Mouse (Mus musculus) liver, embryonic 15.5 days (tissue): ENCODE data around the gene Amhr2. TPM values are rescaled to one million over a fixed set of nuclear protein-coding genes. Genes with fewer than 3 reads are reported as not detected.

ENCODE experiments used
- ATAC-seq: fragments of 200-750 bp; cut with Nextera tagmentation; 2 replicates; pipeline ENCODE4 v1.8.0; 2017; ENCODE audit warnings: moderate number of reproducible peaks, mild to moderate bottlenecking, moderate library complexity; ENCODE audit not compliant: insufficient read depth
- H3K27ac ChIP-seq: fragments of 300-500 bp; sonication (generic); replicated peaks from 2 replicates; pipeline ENCODE4 v1.5.1; 2015; ENCODE audit warnings: mild to moderate bottlenecking, inconsistent platforms
- H3K27me3 ChIP-seq: fragments of 300-500 bp; sonication (generic); 2 replicates; pipeline ENCODE4 v1.6.1; 2015; ENCODE audit warnings: mild to moderate bottlenecking, inconsistent platforms
- H3K36me3 ChIP-seq: fragments of 300-500 bp; sonication (generic); replicated peaks from 2 replicates; pipeline ENCODE4 v1.6.1; 2015; ENCODE audit warnings: moderate library complexity, mild to moderate bottlenecking, inconsistent platforms
- H3K4me1 ChIP-seq: fragments of 300-500 bp; sonication (generic); replicated peaks from 2 replicates; pipeline ENCODE4 v1.6.1; 2015; ENCODE audit warnings: inconsistent platforms
- H3K4me2 ChIP-seq: fragments of 300-500 bp; sonication (generic); 2 replicates; pipeline ENCODE4 v1.6.1; 2015; ENCODE audit warnings: moderate library complexity, mild to moderate bottlenecking, inconsistent platforms
- H3K4me3 ChIP-seq: fragments of 300-500 bp; sonication (generic); replicated peaks from 2 replicates; pipeline ENCODE4 v1.5.1; 2015; ENCODE audit warnings: mild to moderate bottlenecking, inconsistent platforms
- H3K9ac ChIP-seq: fragments of 300-500 bp; sonication (generic); 2 replicates; pipeline ENCODE4 v1.6.1; 2015; ENCODE audit warnings: moderate library complexity, mild to moderate bottlenecking, inconsistent platforms
- H3K9me3 ChIP-seq: fragments of 300-500 bp; sonication (generic); replicated peaks from 2 replicates; pipeline ENCODE4 v1.6.1; 2016; ENCODE audit warnings: inconsistent platforms
- WGBS: fragments of 180-500 bp; shearing (Covaris S2); methylation state at CpG from one replicate; pipeline ENCODE4 v1.1.7; 2015; ENCODE audit warnings: mixed read lengths; ENCODE audit not compliant: insufficient replicate concordance; 5-methylcytosine and 5-hydroxymethylcytosine counted together
- polyA plus RNA-seq: library from polyadenylated mRNA; unstranded; fragments of >200 nt; fragmentation: Nextera tagmentation; extraction: Ambion mirVana; gene quantifications from 2 replicates; pipeline ENCODE4 v1.2.1, GENCODE M21; 2015

Amhr2 gene
- 0.08 and 0.10 TPM in 2 replicates for polyA plus RNA-seq

DNA sequence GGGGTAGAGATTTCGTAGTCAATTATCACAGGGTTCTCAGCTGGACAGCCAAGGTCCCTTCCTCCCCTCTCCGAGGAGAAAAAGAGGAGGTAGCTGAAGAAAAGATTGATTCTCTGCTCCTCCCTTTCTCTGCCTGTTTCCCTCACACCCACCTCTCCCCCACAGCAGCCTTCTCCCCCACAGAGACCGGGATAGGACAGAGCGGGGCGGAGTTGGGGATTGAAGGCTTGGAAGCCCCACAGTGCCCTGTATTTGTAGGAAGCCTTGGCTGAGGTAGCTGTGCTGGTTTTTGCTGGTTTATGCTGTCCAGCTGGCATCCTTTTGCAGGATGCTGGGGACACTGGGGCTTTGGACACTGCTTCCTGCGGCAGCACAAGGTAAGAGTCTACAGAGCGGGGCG is at the start of gene Amhr2:
TSS of gene Amhr2 (plus strand) at position 222 of the 400 bp plus-strand sequence.
- no peaks in the 10 kb centered on the region; the same call in 1 of the 2 replicates for H3K27me3 ChIP-seq
- no peaks in the 10 kb centered on the region for H3K36me3 ChIP-seq
- H3K4me1 ChIP-seq = no peaks in the 10 kb centered on the region; the same call in 1 of the 2 replicates
- no peaks in the 10 kb centered on the region for H3K9me3 ChIP-seq
- ATAC-seq = no peak
- no peak within 1 kb of the TSS for H3K4me3 ChIP-seq
- 68% methylated on average over 8 of the region's 8 CpGs for WGBS
- H3K4me2 ChIP-seq = no peak within 1 kb of the TSS
- H3K9ac ChIP-seq = no peak within 1 kb of the TSS
- no peak within 1 kb of the TSS for H3K27ac ChIP-seq

DNA sequence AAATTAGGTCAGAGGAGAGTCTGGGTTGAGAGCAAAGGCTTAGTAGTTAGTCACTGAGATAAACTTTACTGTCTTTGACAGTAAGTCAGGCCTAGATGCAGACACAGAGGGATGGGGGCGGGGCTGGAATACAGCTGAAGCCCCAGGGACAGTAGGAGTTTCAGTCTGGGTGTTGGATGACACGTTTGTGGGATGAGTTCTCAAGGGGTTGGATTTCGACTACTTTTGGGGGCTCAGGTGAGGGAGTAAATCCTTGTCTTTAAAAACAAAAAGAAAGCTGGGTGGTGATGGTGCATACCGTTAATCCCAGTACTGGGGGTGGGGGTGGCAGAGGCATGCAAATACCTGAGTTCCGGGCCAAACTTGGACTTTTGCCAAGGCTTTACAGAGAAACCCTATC is 46.5 kb upstream of the Amhr2 start:
- WGBS = 49% methylated on average over 5 of the region's 5 CpGs
- H3K4me3 ChIP-seq = peak overlapping the region; percentile 67
- peaks cover 77% of the 10 kb centered on the region for H3K4me1 ChIP-seq

GRCm38 (mm10) chr15:102399229-102400221 is 45.6 kb upstream of the Amhr2 start:
- peaks cover 76% of the 10 kb centered on the region for H3K4me1 ChIP-seq
- H3K9me3 ChIP-seq = no peaks in the 10 kb centered on the region
- H3K9ac ChIP-seq = peak overlapping the region; percentile 73
- peak overlapping the region; percentile 92 for H3K27ac ChIP-seq
- 2% methylated on average over 34 of the region's 34 CpGs for WGBS
- peak; percentile 71 for ATAC-seq
- H3K36me3 ChIP-seq = no peaks in the 10 kb centered on the region
- H3K27me3 ChIP-seq = no peaks in the 10 kb centered on the region
- H3K4me3 ChIP-seq = peak overlapping the region; percentile 67
- peak overlapping the region; percentile 93 for H3K4me2 ChIP-seq

More for the DNA sequence above, 46.5 kb upstream of the Amhr2 start:
- Histone ChIP-seq H3K27ac (peak overlapping the region; percentile 92), H3K9ac (no peak overlapping the region), H3K9me3 (no peaks in the 10 kb centered on the region), H3K27me3 (no peaks in the 10 kb centered on the region), H3K4me2 (peak overlapping the region; percentile 93), H3K36me3 (no peaks in the 10 kb centered on the region)
- ATAC-seq = no peak

DNA sequence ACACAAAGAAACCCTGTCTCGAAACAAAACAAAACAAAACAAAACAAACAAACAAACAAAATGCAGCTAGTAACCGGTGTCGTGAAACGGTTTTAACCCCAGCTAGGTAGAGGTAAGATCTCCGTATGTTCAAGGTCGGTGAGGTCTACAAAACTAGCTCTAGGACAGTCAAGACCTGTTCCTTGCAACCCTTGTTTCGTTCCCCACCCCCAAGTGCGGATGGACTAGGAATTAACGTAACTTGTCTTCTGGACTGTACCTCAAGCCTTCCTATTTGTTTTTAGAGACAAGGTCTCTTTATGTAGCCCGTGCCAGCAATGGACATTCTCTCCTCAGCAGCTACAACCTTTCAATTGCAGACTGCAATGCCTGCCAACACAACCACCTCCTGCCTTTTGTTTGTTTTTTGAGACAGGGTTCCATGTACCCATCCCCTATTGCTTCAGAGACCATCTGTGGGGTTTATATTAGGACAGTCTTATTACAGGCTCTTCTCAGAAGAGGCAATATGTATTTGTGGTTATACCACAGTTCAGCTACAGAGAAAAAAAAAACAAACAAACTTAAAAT is 44.6 kb upstream of the Amhr2 start:
- Histone ChIP-seq H3K27ac (peak overlapping the region; percentile 92), H3K4me3 (peak overlapping the region; percentile 67), H3K9ac (peak overlapping the region; percentile 73; the same call in 1 of the 2 replicates), H3K4me1 (peaks cover 69% of the 10 kb centered on the region), H3K36me3 (no peaks in the 10 kb centered on the region), H3K27me3 (no peaks in the 10 kb centered on the region), H3K9me3 (no peaks in the 10 kb centered on the region), H3K4me2 (peak overlapping the region; percentile 93)
- WGBS = 75% methylated on average over 10 of the region's 10 CpGs
- ATAC-seq = no peak

- Histone ChIP-seq H3K36me3 (no peaks in the 10 kb centered on the region), H3K4me3 (no peak overlapping the region), H3K9ac (peak overlapping the region; percentile 7; the same call in 1 of the 2 replicates), H3K4me2 (no peak overlapping the region), H3K27me3 (no peaks in the 10 kb centered on the region), H3K4me1 (peaks cover 62% of the 10 kb centered on the region), H3K27ac (peak overlapping the region; percentile 92), H3K9me3 (no peaks in the 10 kb centered on the region)
- ATAC-seq = no peak
- 29% methylated on average over 2 of the region's 2 CpGs for WGBS
Observed at GRCm38 (mm10) chr15:102401278-102401677, 43.9 kb upstream of the Amhr2 start.

DNA sequence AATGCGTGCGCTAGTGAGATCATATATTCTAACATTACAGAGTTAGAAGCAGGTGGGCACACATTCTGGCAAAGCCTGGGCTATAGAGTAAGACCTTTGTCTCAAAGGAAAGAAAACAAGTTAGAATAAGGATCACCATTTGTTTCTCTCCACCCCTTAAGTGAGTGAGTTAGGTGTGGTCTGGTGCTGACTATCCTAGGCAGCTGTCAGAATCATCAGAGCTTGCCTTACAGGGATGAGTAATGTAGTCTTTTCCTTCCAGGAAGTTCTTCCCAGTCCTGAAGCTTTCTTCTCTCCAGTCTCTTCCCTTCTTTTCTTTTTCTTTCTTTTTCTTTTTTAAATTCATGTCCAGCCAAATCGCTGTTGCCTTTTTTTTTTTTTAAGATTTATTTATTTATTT is 43.0 kb upstream of the Amhr2 start:
- Histone ChIP-seq H3K4me1 (peaks cover 62% of the 10 kb centered on the region), H3K27ac (0 out of 2 replicates have a peak overlapping the region, but pooled peaks have one; percentile 92), H3K4me3 (no peak overlapping the region), H3K9ac (no peak overlapping the region), H3K9me3 (no peaks in the 10 kb centered on the region), H3K4me2 (no peak overlapping the region), H3K27me3 (no peaks in the 10 kb centered on the region), H3K36me3 (peaks cover under 1% of the 10 kb centered on the region; the same call in 1 of the 2 replicates)
- 91% methylated on average over 3 of the region's 3 CpGs for WGBS
- no peak for ATAC-seq

- peak overlapping the region; percentile 78 for H3K4me2 ChIP-seq
- peak overlapping the region; percentile 79 for H3K4me3 ChIP-seq
- peak; percentile 17 for ATAC-seq
- H3K27ac ChIP-seq = peak overlapping the region; percentile 99
- H3K36me3 ChIP-seq = peaks cover 27% of the 10 kb centered on the region
- peak overlapping the region; percentile 78 for H3K9ac ChIP-seq
- H3K9me3 ChIP-seq = no peaks in the 10 kb centered on the region
- no peaks in the 10 kb centered on the region for H3K27me3 ChIP-seq
- peaks cover 72% of the 10 kb centered on the region for H3K4me1 ChIP-seq
- 12% methylated on average over 34 of the region's 34 CpGs for WGBS
Observed at GRCm38 (mm10) chr15:102404608-102405488, 40.3 kb upstream of the Amhr2 start.

DNA sequence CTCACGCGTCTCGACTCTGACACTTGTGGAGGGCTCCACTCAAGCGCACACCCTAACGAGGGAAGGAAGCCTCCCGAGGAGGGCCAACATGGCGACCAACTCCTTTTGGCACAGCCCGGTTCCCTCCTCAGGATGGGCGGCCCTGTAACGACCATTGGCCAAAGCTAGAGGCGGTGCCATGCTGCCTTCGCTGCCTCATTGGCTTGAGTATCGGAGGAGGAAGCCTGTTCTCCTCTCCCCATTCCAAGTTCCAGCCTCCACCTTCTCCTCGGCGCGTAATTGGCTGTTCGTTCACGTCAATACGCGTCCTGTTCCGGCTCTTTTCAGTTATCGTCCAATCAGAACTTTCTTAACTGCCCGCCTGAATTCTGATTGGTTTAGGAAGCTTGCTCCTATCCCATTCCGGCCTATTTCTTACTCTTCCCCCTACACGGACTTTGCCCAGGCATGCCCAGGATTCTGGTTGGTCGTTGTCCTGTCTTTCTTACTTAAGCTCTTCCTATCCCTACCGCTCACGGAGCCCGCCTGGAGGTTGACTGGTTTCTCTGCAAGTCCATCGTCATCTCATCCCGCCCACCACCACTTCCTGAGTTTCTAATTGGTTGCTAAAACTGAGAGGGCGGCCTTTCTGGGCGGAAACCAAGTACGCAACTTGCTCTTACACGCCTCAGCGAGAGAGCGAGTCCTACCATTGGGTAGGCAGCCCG is 39.5 kb upstream of the Amhr2 start, which contains the start of gene Sp1:
TSS of gene Sp1 (plus strand) at position 655 of the 707 bp plus-strand sequence.
- Histone ChIP-seq H3K4me2 (peak within 1 kb of the TSS; percentile 78), H3K9ac (peak within 1 kb of the TSS; percentile 88), H3K4me1 (peaks cover 72% of the 10 kb centered on the region), H3K9me3 (no peaks in the 10 kb centered on the region), H3K27me3 (no peaks in the 10 kb centered on the region), H3K27ac (peak within 1 kb of the TSS; percentile 99), H3K36me3 (peaks cover 35% of the 10 kb centered on the region), H3K4me3 (peak within 1 kb of the TSS; percentile 79)
- WGBS = under 1% methylated on average over 38 of the region's 38 CpGs
- ATAC-seq = peak; percentile 89

DNA sequence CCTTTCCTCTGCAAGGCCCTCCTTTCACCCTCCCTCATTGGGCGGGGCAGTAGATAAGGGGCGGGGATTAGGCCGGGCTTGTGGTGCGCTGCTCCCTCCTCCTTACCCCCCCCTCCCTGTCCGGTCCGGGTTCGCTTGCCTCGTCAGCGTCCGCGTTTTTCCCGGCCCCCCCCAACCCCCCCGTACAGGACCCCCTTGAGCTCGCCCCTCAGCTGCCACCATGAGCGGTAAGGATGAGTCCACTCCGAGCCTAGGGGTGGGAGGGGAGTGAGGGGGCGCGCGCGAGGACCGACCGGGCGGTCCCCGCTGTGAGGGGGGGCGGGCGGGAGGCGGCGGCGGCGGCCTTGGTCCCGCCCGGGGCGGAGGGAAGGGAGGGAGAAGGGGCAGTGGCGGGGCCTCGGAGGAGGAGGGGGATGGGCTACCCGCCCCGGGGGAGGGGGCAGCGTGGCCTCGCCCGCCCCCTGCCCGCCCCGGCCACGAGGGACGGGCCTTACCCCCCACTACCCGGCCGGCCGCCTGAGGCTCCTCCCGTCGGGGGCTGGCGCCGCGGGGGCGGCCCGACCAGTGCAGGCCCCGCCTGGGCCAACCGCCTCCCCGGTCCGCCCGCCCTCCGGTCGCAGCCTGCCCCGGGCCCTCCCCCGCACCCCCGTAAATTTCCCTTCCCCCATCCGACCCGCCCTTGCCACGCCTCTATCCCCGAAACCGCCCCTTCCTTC is 38.8 kb upstream of the Amhr2 start:
- H3K4me1 ChIP-seq = peaks cover 70% of the 10 kb centered on the region
- ATAC-seq = peak; percentile 23
- peak overlapping the region; percentile 67 for H3K4me2 ChIP-seq
- peak overlapping the region; percentile 97 for H3K27ac ChIP-seq
- peak overlapping the region; percentile 79 for H3K4me3 ChIP-seq
- peak overlapping the region; percentile 88 for H3K9ac ChIP-seq
- no peaks in the 10 kb centered on the region for H3K9me3 ChIP-seq
- H3K36me3 ChIP-seq = peaks cover 42% of the 10 kb centered on the region
- H3K27me3 ChIP-seq = no peaks in the 10 kb centered on the region
- WGBS = 2% methylated on average over 38 of the region's 69 CpGs
